Mouse (Mus musculus) brain, embryonic 14.5 days (tissue): ENCODE data around the gene Vps45.

ENCODE experiments used
- CTCF ChIP-seq: fragments of 200-500 bp; IDR thresholded peaks from 2 replicates; pipeline ENCODE4 v1.5.1; 2012; ENCODE audit warnings: inconsistent platforms, mild to moderate bottlenecking, moderate library complexity, borderline replicate concordance; ENCODE audit not compliant: insufficient read depth, insufficient read length; ENCODE audit errors: extremely low read depth
- POLR2A ChIP-seq: fragments of 200-500 bp; IDR thresholded peaks from 2 replicates; pipeline ENCODE4 v1.6.1; 2012; ENCODE audit warnings: mild to moderate bottlenecking, inconsistent platforms, borderline replicate concordance; ENCODE audit not compliant: poor library complexity, insufficient read depth, insufficient read length, severe bottlenecking; ENCODE audit errors: extremely low read depth

DNA sequence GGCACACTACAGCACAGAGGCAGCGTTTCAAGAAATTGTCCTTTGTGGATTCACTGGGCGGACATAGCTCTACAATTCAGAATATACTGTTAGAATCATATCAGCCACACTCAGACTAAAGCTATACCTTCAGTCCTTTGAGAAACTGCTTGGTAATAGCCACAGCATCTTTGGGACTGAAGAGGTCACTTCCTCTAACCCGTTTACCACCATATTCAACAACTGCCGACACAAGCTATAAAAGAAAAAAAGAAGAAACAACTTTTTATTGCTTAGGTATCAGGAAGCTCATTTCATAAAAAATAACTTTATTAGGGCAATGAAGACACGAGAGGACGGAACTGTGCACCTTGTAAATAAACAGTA is 25.6 kb downstream of the Vps45 start:
- no peak for TF ChIP-seq CTCF
- no peak for TF ChIP-seq POLR2A
